Mouse (Mus musculus) c-Kit-positive CD71-positive TER-119-negative erythroid progenitor cells, embryonic 14.5 days (primary cell): ENCODE measurements at regions not wholly inside any gene's neighbourhood (a gene's known extent, or its start where the extent isn't known, plus 50 kb on each side); places are given as distances from the start of the nearest gene placed in this dataset.

Source experiments
- DNase-seq: peaks from one replicate; pipeline ENCODE4 v3.0.0-alpha.2; 2013; ENCODE audit warnings: low read depth

DNA sequence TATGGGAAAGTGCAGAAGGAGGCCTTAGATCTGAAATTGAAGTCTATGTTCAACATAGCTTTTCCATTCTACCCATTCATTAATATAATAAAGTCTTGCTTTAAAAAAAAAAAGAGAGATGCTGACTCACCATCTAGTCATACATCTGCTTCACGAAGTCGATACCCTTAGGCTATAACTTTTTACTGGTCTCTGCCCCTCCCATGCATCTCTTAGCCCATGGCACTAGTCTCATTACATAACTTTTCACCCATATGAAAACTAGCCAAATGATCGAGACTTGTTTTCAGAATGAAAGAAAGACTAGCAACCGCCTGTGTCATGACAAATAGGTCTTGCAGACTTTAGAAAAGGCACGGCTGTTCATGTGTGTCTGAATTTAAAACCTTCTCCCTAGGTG is 116.6 kb upstream of the Gdnf start:
- DNase-seq = no peak

GRCm38 (mm10) chr15:7697724-7698123 is 112.9 kb upstream of the Gdnf start:
- no peak for DNase-seq

- DNase-seq = no peak
These were observed 101.8 kb upstream of the Gdnf start for GRCm38 (mm10) chr15:7708836-7709235.

GRCm38 (mm10) chr15:7714641-7715040 is 96.0 kb upstream of the Gdnf start:
- DNase-seq = no peak

DNA sequence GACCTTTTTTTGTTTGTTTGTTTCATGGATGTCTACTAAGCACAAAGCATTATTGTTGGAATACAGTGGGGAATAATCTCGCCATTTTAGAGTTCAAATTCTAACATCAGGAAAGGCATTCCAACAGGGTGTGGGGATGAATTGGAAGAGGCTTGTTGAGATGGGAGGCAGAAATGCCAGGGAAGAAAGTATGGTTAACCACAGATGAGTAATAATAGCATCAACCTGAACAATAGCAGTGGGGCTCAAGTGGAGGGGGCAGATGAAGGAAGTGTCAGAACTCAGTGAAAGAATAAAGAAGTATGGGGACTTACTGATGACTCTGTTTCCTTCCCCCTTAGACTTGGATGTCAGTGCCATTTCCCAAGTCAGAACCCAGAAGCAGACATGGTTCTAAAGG is 94.5 kb upstream of the Gdnf start:
- no peak for DNase-seq

- DNase-seq = no peak
These were observed 87.4 kb upstream of the Gdnf start for GRCm38 (mm10) chr15:7723202-7723721.

- DNase-seq = no peak
These were observed 86.9 kb upstream of the Gdnf start for GRCm38 (mm10) chr15:7723770-7724169.

DNA sequence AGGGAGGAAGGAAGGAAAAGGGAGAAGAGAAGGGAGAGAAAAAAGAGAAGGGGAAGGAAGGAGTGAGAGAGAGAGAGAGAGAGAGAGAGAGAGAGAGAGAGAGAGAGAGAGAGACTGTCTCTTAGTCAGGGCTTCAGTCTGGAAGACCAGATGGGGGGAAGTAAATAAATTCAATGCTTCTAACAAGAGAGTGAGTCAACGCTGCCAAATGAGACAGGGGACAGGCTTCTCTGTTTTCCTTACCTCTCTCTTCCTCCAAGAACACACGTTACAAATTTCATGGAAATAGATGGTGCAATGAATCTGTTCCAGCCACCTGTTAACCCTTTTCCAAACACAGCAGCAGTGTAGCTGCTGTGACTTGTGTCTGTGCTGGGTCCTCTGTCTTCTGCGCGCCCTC is 85.1 kb upstream of the Gdnf start:
- DNase-seq = no peak

- no peak for DNase-seq
These were observed 63.1 kb upstream of the Gdnf start for GRCm38 (mm10) chr15:7747586-7747985.

DNA sequence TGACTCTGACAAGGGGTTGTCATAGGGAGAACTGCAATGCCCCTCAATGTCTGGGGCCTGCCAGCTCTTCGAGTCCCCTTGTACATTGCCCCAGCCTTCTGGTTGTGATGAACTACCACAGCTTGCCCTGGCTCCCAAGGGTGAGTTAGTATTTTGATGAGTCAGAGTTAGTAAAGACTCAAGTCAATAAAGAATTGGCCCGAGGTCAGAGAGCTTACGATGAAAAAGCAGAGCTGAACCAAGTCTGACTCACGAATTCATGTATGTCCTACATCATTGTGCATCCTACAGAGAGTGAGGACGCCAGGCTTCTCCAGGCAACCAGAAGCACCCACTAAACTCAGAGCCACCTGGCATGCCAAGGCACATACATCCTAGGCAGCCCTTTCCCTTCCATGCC is 60.2 kb upstream of the Gdnf start:
- DNase-seq = no peak
